Comparison of ENCODE assay signal across 9 mouse cellular contexts in genomic region chr15:85792819-85793218, GRCm38 (mm10). TPM values are rescaled to one million over a fixed set of nuclear protein-coding genes. Genes with fewer than 3 reads are reported as not detected.
DNase-seq lines count a peak whose midpoint lies in the region; ATAC-seq and TF ChIP-seq lines count a peak whose summit lies in the region.
"Had no signal": no experiment of that assay in that cellular context is flagged by ENCODE, and none has a peak within 500 bp of the region (broad histone marks: within the 10 kb centered on the region; RNA-seq: fewer than 3 reads in every experiment).

No protein-coding gene starts in this region.

- H3K4me1 ChIP-seq in hindbrain, postnatal 0 days (ENCODE audit: insufficient read depth, low read length): no peaks in the 10 kb centered on the region
- H3K4me1 ChIP-seq in hindbrain, embryonic 12.5 days: no peaks in the 10 kb centered on the region
- peaks cover 15% of the 10 kb centered on the region for H3K4me1 ChIP-seq in heart, embryonic 13.5 days
- H3K4me1 ChIP-seq: limb, embryonic 12.5 days had no signal

- H3K27ac ChIP-seq in hindbrain, postnatal 0 days: no peak overlapping the region
- no peak overlapping the region for H3K27ac ChIP-seq in hindbrain, embryonic 12.5 days
- H3K27ac ChIP-seq in heart, embryonic 13.5 days (replicated peaks): 0 out of 2 replicates have a peak overlapping the region, but pooled peaks have one; percentile 28
- H3K27ac ChIP-seq: limb, embryonic 12.5 days had no signal

- H3K36me3 ChIP-seq in hindbrain, postnatal 0 days (ENCODE audit: insufficient read depth, low read length): no peaks in the 10 kb centered on the region
- no peaks in the 10 kb centered on the region for H3K36me3 ChIP-seq in hindbrain, embryonic 12.5 days
- peaks cover 3% of the 10 kb centered on the region; the same call in 1 of the 2 replicates for H3K36me3 ChIP-seq in heart, embryonic 13.5 days
- H3K36me3 ChIP-seq: limb, embryonic 12.5 days had no signal

- H3K4me3 ChIP-seq in hindbrain, postnatal 0 days (ENCODE audit: low read length): no peak overlapping the region
- no peak overlapping the region for H3K4me3 ChIP-seq in hindbrain, embryonic 12.5 days
- H3K4me3 ChIP-seq in heart, embryonic 13.5 days: no peak overlapping the region
- H3K4me3 ChIP-seq: limb, embryonic 12.5 days had no signal

- H3K9ac ChIP-seq in hindbrain, postnatal 0 days (replicated peaks; ENCODE audit: low read length): no peak overlapping the region
- H3K9ac ChIP-seq in hindbrain, embryonic 12.5 days: no peak overlapping the region
- no peak overlapping the region for H3K9ac ChIP-seq in heart, embryonic 13.5 days
- H3K9ac ChIP-seq: limb, embryonic 12.5 days had no signal

- H3K9me3 ChIP-seq in hindbrain, postnatal 0 days (ENCODE audit: low read length): no peaks in the 10 kb centered on the region
- no peaks in the 10 kb centered on the region for H3K9me3 ChIP-seq in hindbrain, embryonic 12.5 days (replicated peaks)
- H3K9me3 ChIP-seq in heart, embryonic 13.5 days: no peaks in the 10 kb centered on the region
- H3K9me3 ChIP-seq: limb, embryonic 12.5 days had no signal

- 57% methylated on average over 1 of the region's 1 CpGs for WGBS in hindbrain, postnatal 0 days
- 84% methylated on average over 1 of the region's 1 CpGs for WGBS in hindbrain, embryonic 12.5 days
- WGBS in heart, embryonic 13.5 days: 29% methylated on average over 1 of the region's 1 CpGs

- H3K27me3 ChIP-seq in hindbrain, postnatal 0 days (ENCODE audit: insufficient read depth, low read length): no peaks in the 10 kb centered on the region
- no peaks in the 10 kb centered on the region for H3K27me3 ChIP-seq in hindbrain, embryonic 12.5 days
- no peaks in the 10 kb centered on the region for H3K27me3 ChIP-seq in heart, embryonic 13.5 days (replicated peaks)
- H3K27me3 ChIP-seq: limb, embryonic 12.5 days had no signal

- ATAC-seq in hindbrain, postnatal 0 days: peak; percentile 72; the same call in 1 of the 2 replicates
- no peak for ATAC-seq in hindbrain, embryonic 12.5 days (ENCODE audit: low FRiP score)
- no peak for ATAC-seq in heart, embryonic 13.5 days (ENCODE audit: extremely low read depth, insufficient number of reproducible peaks, low FRiP score, low TSS enrichment)
- ATAC-seq in inflammation-experienced regulatory T-cells, adult 6 months: no peak
- no peak for ATAC-seq in monocyte, adult 5-6 weeks (replicated peaks; ENCODE audit: insufficient number of reproducible peaks, low FRiP score, low TSS enrichment, poor library complexity, severe bottlenecking)

- no peak for TF ChIP-seq CTCF in hindbrain, postnatal 0 days (IDR thresholded peaks at IDR 0.05; ENCODE audit: low read depth)

- DNase-seq in cerebellum, adult 9-10 months: peak; percentile 16
- DNase-seq in cerebellum, adult 18-20 months: no peak
- DNase-seq in hindbrain, postnatal 0 days (ENCODE audit: low spot score): peak; percentile 85
- peak; percentile 39 for DNase-seq in MN1 (ENCODE audit: low spot score)

- no peak overlapping the region for H3K4me2 ChIP-seq in hindbrain, postnatal 0 days (ENCODE audit: low read depth, low read length)
- no peak overlapping the region for H3K4me2 ChIP-seq in hindbrain, embryonic 12.5 days (replicated peaks)
- no peak overlapping the region for H3K4me2 ChIP-seq in heart, embryonic 13.5 days
- H3K4me2 ChIP-seq: limb, embryonic 12.5 days had no signal

RNA-seq across cellular contexts. Expression of gene Cdpf1, which starts 18.7 kb away (rescaled TPM):
- 21.0 and 32.6 TPM in 2 replicates for total RNA-seq in hindbrain, postnatal 0 days (2014; rRNA removed)
- 22.9 and 25.0 TPM in 2 replicates for polyA plus RNA-seq in hindbrain, postnatal 0 days (2015; fragmentation: Nextera tagmentation; extraction: Ambion mirVana)
- polyA plus RNA-seq in hindbrain, embryonic 12.5 days (2016; fragmentation: Nextera tagmentation; extraction: Ambion mirVana): 16.8 and 17.8 TPM in 2 replicates
- 46.1 and 48.2 TPM in 2 replicates for polyA plus RNA-seq in heart, embryonic 13.5 days (2015; fragmentation: Nextera tagmentation; extraction: Ambion mirVana)
- 10 to 100 TPM; 39.1 to 46.6 (median 43.7) TPM for polyA plus RNA-seq in inflammation-experienced regulatory T-cells, adult 6 months (2017; shearing (Covaris generic))
- total RNA-seq in monocyte, adult 5-6 weeks (2017): 13.2 to 15.6 TPM (median 14.4 TPM) in 3 replicates

RNA-seq across cellular contexts. Expression of gene Pkdrej, which starts 28.7 kb away (rescaled TPM):
- 0.26 and 1.0 TPM in 2 replicates for total RNA-seq in hindbrain, postnatal 0 days (2014; rRNA removed)
- 0.06 and 0.13 TPM in 2 replicates for polyA plus RNA-seq in hindbrain, postnatal 0 days (2015; fragmentation: Nextera tagmentation; extraction: Ambion mirVana)
- polyA plus RNA-seq in hindbrain, embryonic 12.5 days (2016; fragmentation: Nextera tagmentation; extraction: Ambion mirVana): 0.12 TPM in 1 of 2 replicates, not detected in the other
- 0.13 and 0.19 TPM in 2 replicates for polyA plus RNA-seq in heart, embryonic 13.5 days (2015; fragmentation: Nextera tagmentation; extraction: Ambion mirVana)
- not detected for polyA plus RNA-seq in inflammation-experienced regulatory T-cells, adult 6 months (2017; shearing (Covaris generic))
- not detected in 3 replicates for total RNA-seq in monocyte, adult 5-6 weeks (2017)

RNA-seq across cellular contexts. Expression of gene Ttc38, which starts 39.3 kb away (rescaled TPM):
- total RNA-seq in hindbrain, postnatal 0 days (2014; rRNA removed): 4.7 and 5.4 TPM in 2 replicates
- polyA plus RNA-seq in hindbrain, postnatal 0 days (2015; fragmentation: Nextera tagmentation; extraction: Ambion mirVana): 2.0 and 3.1 TPM in 2 replicates
- 3.9 and 6.3 TPM in 2 replicates for polyA plus RNA-seq in hindbrain, embryonic 12.5 days (2016; fragmentation: Nextera tagmentation; extraction: Ambion mirVana)
- polyA plus RNA-seq in heart, embryonic 13.5 days (2015; fragmentation: Nextera tagmentation; extraction: Ambion mirVana): 3.1 and 4.2 TPM in 2 replicates
- 10 to 100 TPM; 10.6 to 13.3 (median 12.6) TPM for polyA plus RNA-seq in inflammation-experienced regulatory T-cells, adult 6 months (2017; shearing (Covaris generic))
- 6.7 to 8.5 TPM (median 7.5 TPM) in 3 replicates for total RNA-seq in monocyte, adult 5-6 weeks (2017)

RNA-seq across cellular contexts. Expression of gene Ppara, which starts 58.0 kb away (rescaled TPM):
- 1.2 and 6.6 TPM in 2 replicates for total RNA-seq in hindbrain, postnatal 0 days (2014; rRNA removed)
- polyA plus RNA-seq in hindbrain, postnatal 0 days (2015; fragmentation: Nextera tagmentation; extraction: Ambion mirVana): 1.9 and 2.7 TPM in 2 replicates
- polyA plus RNA-seq in hindbrain, embryonic 12.5 days (2016; fragmentation: Nextera tagmentation; extraction: Ambion mirVana): 1.0 and 1.1 TPM in 2 replicates
- 5.9 and 6.6 TPM in 2 replicates for polyA plus RNA-seq in heart, embryonic 13.5 days (2015; fragmentation: Nextera tagmentation; extraction: Ambion mirVana)
- polyA plus RNA-seq in inflammation-experienced regulatory T-cells, adult 6 months (2017; shearing (Covaris generic)): not detected
- not detected in 3 replicates for total RNA-seq in monocyte, adult 5-6 weeks (2017)

Comparison
In these comparisons a context has a peak if more than half of its experiments do, and no peak if none do; other contexts are left out.
1. DNase-seq: peak in cerebellum, adult 9-10 months (single experiment), hindbrain, postnatal 0 days (single experiment) and MN1 (single experiment); none in cerebellum, adult 18-20 months (0 of 2).